Mouse (Mus musculus) kidney, adult 2 months (tissue): Measurements from ENCODE around the gene Stxbp3. TPM values are rescaled to one million over a fixed set of nuclear protein-coding genes. Genes with fewer than 3 reads are reported as not detected.

ENCODE experiments used
- DNase-seq: peaks from one replicate; pipeline ENCODE4 v3.0.0; 2021
- H3K27ac ChIP-seq: fragments of 200-500 bp; 2 replicates; pipeline ENCODE4 v1.5.1; 2012; ENCODE audit warnings: low read depth, low read length, control low read depth, inconsistent platforms; ENCODE audit not compliant: insufficient read depth
- H3K27me3 ChIP-seq: fragments of 200-500 bp; replicated peaks from 2 replicates; pipeline ENCODE4 v1.6.1; 2012; ENCODE audit warnings: mild to moderate bottlenecking, moderate library complexity, low read length, inconsistent platforms; ENCODE audit not compliant: control insufficient read depth, insufficient read depth
- H3K36me3 ChIP-seq: fragments of 200-500 bp; 2 replicates; pipeline ENCODE4 v1.6.1; 2012; ENCODE audit warnings: mild to moderate bottlenecking, moderate library complexity, low read length, inconsistent platforms; ENCODE audit not compliant: control insufficient read depth, insufficient read depth
- H3K4me1 ChIP-seq: fragments of 200-500 bp; 2 replicates; pipeline ENCODE4 v1.6.1; 2011; ENCODE audit warnings: low read length; ENCODE audit not compliant: control insufficient read depth, insufficient read depth
- H3K4me3 ChIP-seq: fragments of 200-500 bp; 2 replicates; pipeline ENCODE4 v1.5.1; 2011; ENCODE audit warnings: mild to moderate bottlenecking, low read depth, low read length, control low read depth; ENCODE audit not compliant: insufficient read depth
- CTCF ChIP-seq: fragments of 200-500 bp; conservative IDR thresholded peaks from 2 replicates; pipeline ENCODE4 v1.5.1; 2011; ENCODE audit warnings: low read depth, mild to moderate bottlenecking, control low read depth, low read length, moderate library complexity, mixed read lengths; ENCODE audit not compliant: insufficient read depth, insufficient read length
- POLR2A ChIP-seq: fragments of 200-500 bp; IDR thresholded peaks from one replicate; pipeline ENCODE4 v1.6.1; 2011; ENCODE audit warnings: low read depth, low read length, control low read depth
- WGBS: fragments of 180-500 bp; shearing (Covaris S2); methylation state at CpG from one replicate; pipeline ENCODE4 v1.1.7; 2018; 5-methylcytosine and 5-hydroxymethylcytosine counted together
- polyA plus RNA-seq: library from polyadenylated mRNA; depleted of rRNA; stranded (reverse); fragments of >200 nt; gene quantifications from 2 replicates; pipeline ENCODE4 v1.2.3, GENCODE M21; 2012

Gene Stxbp3
- polyA plus RNA-seq, 1 experiment = 14.4 TPM

DNA sequence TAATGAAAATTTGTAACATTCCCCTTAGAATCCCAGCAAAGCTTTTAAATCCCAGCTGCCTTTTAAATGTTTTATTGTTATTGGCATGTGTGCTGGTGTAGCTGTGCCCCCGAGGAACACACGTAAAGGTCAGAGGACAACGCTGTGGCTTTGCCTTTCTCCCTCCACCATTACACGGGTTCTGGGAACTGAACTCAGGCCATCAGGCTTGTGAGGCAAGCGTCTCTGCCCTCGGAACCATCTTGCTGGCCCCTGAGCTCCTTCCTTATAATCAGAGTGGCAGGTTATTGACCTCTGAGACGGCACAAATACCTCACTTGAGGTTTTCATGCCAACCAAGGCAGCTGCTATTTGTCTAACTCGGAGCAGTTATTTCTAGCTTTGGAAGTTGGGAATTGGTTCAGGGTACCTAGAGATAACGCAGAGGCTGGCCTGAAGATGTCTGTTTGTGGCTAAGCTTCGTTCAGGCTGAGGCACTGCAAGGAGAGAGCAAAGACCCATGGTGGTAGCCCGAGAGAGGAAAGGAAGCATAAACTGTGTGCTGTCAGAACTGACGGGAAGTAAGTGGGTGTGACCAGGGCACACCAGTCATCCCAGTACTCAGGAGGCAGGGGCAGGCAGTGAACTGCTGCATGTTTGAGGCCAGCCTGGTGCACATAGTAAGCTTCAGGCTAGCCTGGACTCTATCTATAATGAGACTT is 52.4 kb downstream of the Stxbp3 start:
- Histone ChIP-seq H3K27me3 (no peaks in the 10 kb centered on the region), H3K36me3 (no peaks in the 10 kb centered on the region), H3K4me1 (peaks cover 4% of the 10 kb centered on the region), H3K27ac (no peak overlapping the region), H3K4me3 (no peak overlapping the region)
- no peak for TF ChIP-seq POLR2A
- 46% methylated on average over 12 of the region's 12 CpGs for WGBS
- no peak for DNase-seq

DNA sequence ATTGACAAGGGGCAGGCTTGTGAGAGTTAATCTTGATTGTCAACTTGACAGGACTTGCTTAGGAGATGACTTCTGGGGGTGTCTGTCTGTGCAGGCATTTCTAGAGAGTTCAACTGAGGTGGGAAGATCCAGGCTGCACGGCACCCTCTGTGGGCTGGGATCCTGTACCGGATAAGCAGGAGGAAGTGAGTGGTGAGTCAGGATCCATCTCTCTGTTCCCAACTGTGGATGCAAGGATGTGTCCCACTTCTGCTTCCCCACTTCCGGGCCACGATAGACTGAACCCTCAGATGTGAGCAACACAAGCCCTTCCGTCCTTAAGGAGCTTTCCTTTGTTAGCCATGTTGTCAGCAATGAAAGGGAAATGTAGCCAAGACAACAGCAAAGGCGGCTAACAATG is 53.8 kb downstream of the Stxbp3 start:
- peaks cover 4% of the 10 kb centered on the region for H3K4me1 ChIP-seq
- H3K27me3 ChIP-seq = no peaks in the 10 kb centered on the region
- H3K27ac ChIP-seq = no peak overlapping the region
- TF ChIP-seq POLR2A = no peak
- TF ChIP-seq CTCF = no peak
- WGBS = 77% methylated on average over 6 of the region's 6 CpGs
- no peaks in the 10 kb centered on the region for H3K36me3 ChIP-seq
- no peak for DNase-seq
- no peak overlapping the region for H3K4me3 ChIP-seq

DNA sequence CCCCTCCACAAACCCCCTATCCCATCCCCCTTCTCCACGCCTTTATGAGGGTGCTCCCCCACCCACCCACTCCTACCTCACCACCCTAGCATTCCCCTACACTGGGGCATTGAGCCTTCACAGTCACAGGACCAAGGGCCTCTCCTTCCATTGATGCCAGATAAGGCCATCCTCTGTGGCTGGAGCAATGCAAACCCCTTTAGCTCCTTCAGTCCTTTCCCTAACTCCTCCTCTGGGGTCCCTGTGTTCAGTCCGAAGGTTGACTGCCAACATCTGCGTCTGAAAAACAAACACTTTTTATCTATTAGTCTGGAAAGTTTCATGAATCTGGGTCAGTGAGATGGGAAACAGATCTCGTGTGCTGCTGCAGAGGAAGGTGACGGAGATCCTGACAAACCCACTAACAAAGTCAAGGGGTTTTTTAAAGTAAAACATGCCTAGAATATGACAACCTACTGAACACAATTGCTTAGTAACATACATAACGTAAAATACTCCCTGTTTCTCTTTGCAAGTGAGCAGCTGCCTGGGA is 57.9 kb downstream of the Stxbp3 start:
- no peak overlapping the region for H3K27ac ChIP-seq

DNA sequence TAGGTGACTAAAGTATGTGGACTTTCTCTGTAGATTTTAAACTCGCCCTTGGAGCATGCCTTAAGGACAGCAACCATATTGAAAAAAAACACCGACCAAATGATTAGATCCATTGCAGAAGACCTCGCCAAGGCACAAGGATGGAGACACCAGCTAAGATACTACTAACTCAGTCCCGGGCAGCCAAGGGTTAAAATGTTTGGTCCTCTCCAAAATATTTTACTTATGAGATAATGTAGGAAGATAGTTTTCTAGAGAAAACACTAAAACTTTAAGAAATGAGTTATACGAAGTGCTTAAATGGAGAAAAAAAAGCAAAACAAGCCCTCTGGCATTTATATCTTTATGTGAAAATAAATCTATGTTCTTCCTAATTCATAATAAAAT is 58.4 kb downstream of the Stxbp3 start:
- WGBS = 73% methylated on average over 5 of the region's 5 CpGs
- no peak for DNase-seq
- no peaks in the 10 kb centered on the region for H3K4me1 ChIP-seq
- no peaks in the 10 kb centered on the region for H3K27me3 ChIP-seq
- TF ChIP-seq CTCF (no peak), POLR2A (no peak)
- no peaks in the 10 kb centered on the region for H3K36me3 ChIP-seq
- no peak overlapping the region for H3K27ac ChIP-seq
- H3K4me3 ChIP-seq = no peak overlapping the region

More for the DNA sequence above, 57.9 kb downstream of the Stxbp3 start:
- TF ChIP-seq POLR2A (no peak), CTCF (no peak)
- H3K4me3 ChIP-seq = no peak overlapping the region
- no peaks in the 10 kb centered on the region for H3K4me1 ChIP-seq
- no peaks in the 10 kb centered on the region for H3K27me3 ChIP-seq
- no peaks in the 10 kb centered on the region for H3K36me3 ChIP-seq
- DNase-seq = no peak
- WGBS = 72% methylated on average over 6 of the region's 6 CpGs

DNA sequence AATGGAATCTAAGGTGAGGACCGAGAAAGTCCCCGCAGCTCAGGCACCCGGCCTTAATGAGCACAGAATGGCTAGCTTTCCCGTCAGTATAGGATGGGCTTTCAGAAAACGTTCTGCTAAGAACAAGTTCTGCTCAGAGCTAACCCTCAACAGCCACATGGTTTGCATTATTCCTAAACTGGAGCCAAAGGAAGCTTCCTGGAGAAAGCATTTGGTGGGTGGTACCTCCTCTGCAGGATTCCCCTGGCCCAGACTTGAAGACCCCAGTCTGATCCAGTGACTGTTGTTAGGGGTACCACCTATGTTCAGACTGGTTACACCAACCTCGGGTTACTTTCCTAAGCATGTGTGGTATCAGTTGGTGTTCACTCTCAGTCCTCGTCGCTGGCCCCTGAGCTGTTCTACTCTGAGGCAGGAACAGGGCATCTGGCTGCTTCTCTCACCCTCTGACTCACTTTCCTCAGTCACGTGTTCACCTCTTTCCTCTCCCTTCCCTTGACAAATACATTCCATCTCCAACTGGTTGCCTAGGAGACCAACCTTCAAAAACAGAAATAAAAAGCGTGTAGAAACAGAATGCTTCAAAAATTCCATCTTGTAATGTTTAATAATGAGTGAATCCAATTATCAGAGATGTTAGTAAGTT is 59.0 kb downstream of the Stxbp3 start:
- no peak overlapping the region for H3K4me3 ChIP-seq
- H3K4me1 ChIP-seq = no peaks in the 10 kb centered on the region
- DNase-seq = peak; percentile 12
- no peak for TF ChIP-seq CTCF
- TF ChIP-seq POLR2A = no peak
- H3K36me3 ChIP-seq = no peaks in the 10 kb centered on the region
- H3K27ac ChIP-seq = no peak overlapping the region
- 72% methylated on average over 10 of the region's 10 CpGs for WGBS
- H3K27me3 ChIP-seq = no peaks in the 10 kb centered on the region

DNA sequence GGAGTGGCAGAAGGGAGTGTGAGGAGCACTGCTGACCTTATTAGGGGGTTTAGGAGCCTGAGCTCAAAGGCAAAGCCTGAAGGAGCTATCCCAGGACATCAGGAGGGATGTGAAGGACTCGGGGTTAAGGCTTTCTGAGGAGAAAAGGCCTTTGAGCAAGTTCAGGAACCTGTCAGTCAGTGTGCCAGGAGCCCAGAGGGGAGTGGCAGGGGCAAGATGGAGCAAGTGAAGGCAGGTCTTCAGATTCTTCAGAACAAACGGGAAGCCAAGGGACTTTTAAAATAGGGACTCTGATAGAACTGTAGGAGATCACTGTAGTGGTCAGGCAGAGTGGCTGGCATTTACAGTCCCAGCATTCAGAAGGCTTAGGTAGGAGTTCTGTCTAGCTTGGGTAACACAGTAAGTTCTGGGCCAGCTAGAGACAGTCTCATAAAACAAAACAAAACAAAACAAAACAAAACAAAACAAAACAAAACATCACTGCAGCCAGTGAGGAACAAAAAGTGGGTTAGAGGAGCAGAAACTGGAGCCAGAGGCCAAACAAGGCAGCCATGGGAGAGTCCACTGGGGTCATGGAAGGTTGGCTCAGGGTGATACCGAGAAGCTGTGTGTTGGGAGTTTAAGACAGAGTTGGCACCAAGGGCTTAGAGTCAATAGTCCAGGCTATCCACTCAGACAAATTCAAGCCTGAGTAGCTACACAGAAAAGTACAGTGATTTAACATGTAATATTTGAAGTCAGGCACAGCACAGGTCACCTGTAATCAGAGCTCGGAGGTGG is 61.4 kb downstream of the Stxbp3 start:
- Histone ChIP-seq H3K36me3 (no peaks in the 10 kb centered on the region), H3K4me1 (no peaks in the 10 kb centered on the region), H3K27me3 (no peaks in the 10 kb centered on the region), H3K27ac (no peak overlapping the region), H3K4me3 (no peak overlapping the region)
- TF ChIP-seq POLR2A (no peak), CTCF (no peak)
- 71% methylated on average over 4 of the region's 4 CpGs for WGBS
- DNase-seq = no peak

DNA sequence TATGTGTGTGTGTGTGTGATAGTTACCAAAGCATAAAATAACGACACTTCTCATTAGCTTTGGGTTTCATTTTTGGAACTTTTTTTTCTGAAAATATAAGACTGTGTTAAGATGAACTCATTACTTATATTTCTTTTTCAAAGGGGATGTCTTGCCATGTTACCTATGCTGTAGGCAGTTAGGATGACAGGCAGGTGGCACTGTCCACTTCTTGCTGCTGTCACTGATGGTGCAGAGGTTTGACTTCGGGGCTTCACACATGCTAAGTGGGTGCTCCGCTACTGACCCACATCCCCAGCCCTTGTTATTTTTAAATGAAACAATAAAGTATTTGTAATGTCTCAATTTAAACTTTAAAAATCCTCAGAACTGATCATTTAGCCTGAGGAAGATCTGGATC is 67.5 kb downstream of the Stxbp3 start:
- H3K4me1 ChIP-seq = no peaks in the 10 kb centered on the region
- H3K4me3 ChIP-seq = no peak overlapping the region
- DNase-seq = no peak
- no peak overlapping the region for H3K27ac ChIP-seq
- no peaks in the 10 kb centered on the region for H3K36me3 ChIP-seq
- WGBS = 78% methylated on average over 3 of the region's 3 CpGs
- TF ChIP-seq POLR2A = no peak
- peak; percentile 48 for TF ChIP-seq CTCF
- no peaks in the 10 kb centered on the region for H3K27me3 ChIP-seq
